8 mouse cellular contexts compared by ENCODE assay signal in the genomic region with DNA sequence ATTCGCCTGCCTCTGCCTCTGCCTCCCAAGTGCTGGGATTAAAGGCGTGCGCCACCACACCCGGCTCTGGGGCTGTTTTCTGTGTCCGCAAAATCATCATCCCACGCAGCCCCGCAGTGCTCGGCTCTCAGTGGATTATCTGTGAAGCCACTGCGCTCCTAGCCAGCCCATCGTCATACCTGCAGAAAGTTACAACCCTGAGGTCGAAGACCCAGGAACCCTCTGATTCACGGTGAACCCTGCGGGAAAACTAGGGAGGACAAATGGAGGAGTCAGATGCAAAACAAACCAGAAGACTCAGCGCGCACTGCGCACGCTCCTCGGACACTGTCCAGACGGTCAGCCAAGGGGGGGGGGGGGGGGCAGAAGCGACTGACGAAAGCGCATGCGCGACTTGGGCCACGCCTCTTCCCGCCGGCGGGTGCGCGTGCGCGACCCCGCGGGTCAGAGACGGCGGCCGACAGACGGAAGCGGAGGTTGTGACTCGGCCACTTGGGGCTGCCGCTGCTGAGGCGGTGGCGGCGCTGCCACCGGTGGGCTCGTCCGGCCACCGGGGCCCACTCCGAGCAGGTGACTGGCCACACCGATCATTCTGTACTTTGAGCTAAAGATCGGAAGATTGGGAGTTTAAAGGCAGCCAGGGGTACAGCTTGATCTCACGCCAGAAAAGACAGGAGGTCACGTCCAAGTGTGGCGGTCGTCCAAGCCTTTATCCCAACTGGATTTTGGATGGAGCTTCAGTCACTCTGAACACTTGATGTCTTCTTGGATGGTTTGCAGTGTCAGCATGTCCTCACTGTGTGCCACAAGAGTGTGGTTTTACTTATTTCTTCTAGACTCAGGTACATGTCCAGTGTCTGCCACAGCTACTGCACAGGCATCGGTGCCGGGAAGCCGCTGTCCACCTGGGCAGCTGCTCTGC. TPM values are rescaled to one million over a fixed set of nuclear protein-coding genes. Genes with fewer than 3 reads are reported as not detected.
A peak's percentile ranks its signal among the peaks of the same experiment; 100 is the strongest.
DNase-seq lines count a peak whose midpoint lies in the region; ATAC-seq and TF ChIP-seq lines count a peak whose summit lies in the region.

A gene (minus strand): TSS at position 347 of the 922 bp plus-strand sequence.

- peak; percentile 95 for ATAC-seq in megakaryocyte, adult 5-6 weeks (ENCODE audit: poor library complexity, severe bottlenecking)

- intact Hi-C loops in left cerebral cortex, adult 2 months (cut with DNase I) = loop anchor here (1.0 kb wide), 2 partner anchors 41 to 58 kb away; a partner anchor contains a TSS

- DNase-seq in adrenal gland, adult (ENCODE audit: inconsistent age in 2 of 2, low spot score in 1 of 2) = peak; percentile 89 to 95
- peak; percentile 95 for DNase-seq in embryo, embryonic 10 days (ENCODE audit: low spot score)
- DNase-seq in gastrocnemius, postnatal 10 days = peak; percentile 89
- peak; percentile 71 for DNase-seq in hindlimb bud, embryonic 11.5 days (ENCODE audit: extremely low spot score, low read depth, low spot score)
- DNase-seq in left cerebral cortex, adult 2 months (ENCODE audit: extremely low spot score in 1 of 2, low spot score in 2 of 2) = peak; percentile 74 to 77
- peak; percentile 70 to 75 for DNase-seq in right cerebral cortex, adult 2 months (ENCODE audit: low spot score in 2 of 2)
- peak; percentile 41 for DNase-seq in urinary bladder, postnatal 10 days (ENCODE audit: low spot score)

- TF ChIP-seq CTCF in left cerebral cortex, adult 2 months (IDR thresholded peaks at IDR 0.05) = no peak

- H3K27ac ChIP-seq in left cerebral cortex, adult 2 months = peak within 1 kb of the TSS; percentile 96

- H3K4me3 ChIP-seq in left cerebral cortex, adult 2 months = peak within 1 kb of the TSS; percentile 66

RNA-seq across cellular contexts. Expression of the gene that starts here (rescaled TPM):
- 10 to 100 TPM; 10.1 to 10.3 TPM for total RNA-seq in gastrocnemius, postnatal 10 days (2021)
- total RNA-seq in left cerebral cortex, adult 2 months (2021) = 1 to 10 TPM; 6.1 to 6.9 TPM
- 1.1 and 5.4 TPM in 2 replicates for total RNA-seq in megakaryocyte, adult 5-6 weeks (2015)
- 2.1 and 5.5 TPM in 2 replicates for total RNA-seq in megakaryocyte, adult 5-6 weeks (2017)

Comparison
In these comparisons a context has a peak if more than half of its experiments do, and no peak if none do; other contexts are left out.
1. Peak in every context shown above with its lines: DNase-seq, ATAC-seq, H3K4me3 ChIP-seq and H3K27ac ChIP-seq.
2. DNase-seq: peak in every context shown above with its lines; median percentile 95 in embryo, embryonic 10 days; 92 in adrenal gland, adult; 89 in gastrocnemius, postnatal 10 days; 76 in left cerebral cortex, adult 2 months; 72 in right cerebral cortex, adult 2 months; 71 in hindlimb bud, embryonic 11.5 days; 41 in urinary bladder, postnatal 10 days.